Mouse (Mus musculus) adrenal gland, postnatal 10 days (tissue): Measurements from ENCODE around the gene Gabrb1. TPM values are rescaled to one million over a fixed set of nuclear protein-coding genes. Genes with fewer than 3 reads are reported as not detected.

Experiments
- DNase-seq: peaks from one replicate; pipeline ENCODE4 v3.0.0; 2021; ENCODE audit warnings: mixed read lengths
- long read RNA-seq, 2 experiments: library from polyadenylated mRNA; stranded (forward); transcript quantifications; one replicate each; pipeline ENCODE4 v2.0.0; 2021
- total RNA-seq, 2 experiments: library from RNA; stranded (reverse); gene quantifications; 2 replicates each; pipeline ENCODE4 v1.2.3; 2021

The Gabrb1 gene
- under 1 TPM; 0.06 to 0.24 TPM for total RNA-seq
- long read RNA-seq, experiment 1, result 0 reads
- long read RNA-seq, experiment 2, result 0 reads

DNA sequence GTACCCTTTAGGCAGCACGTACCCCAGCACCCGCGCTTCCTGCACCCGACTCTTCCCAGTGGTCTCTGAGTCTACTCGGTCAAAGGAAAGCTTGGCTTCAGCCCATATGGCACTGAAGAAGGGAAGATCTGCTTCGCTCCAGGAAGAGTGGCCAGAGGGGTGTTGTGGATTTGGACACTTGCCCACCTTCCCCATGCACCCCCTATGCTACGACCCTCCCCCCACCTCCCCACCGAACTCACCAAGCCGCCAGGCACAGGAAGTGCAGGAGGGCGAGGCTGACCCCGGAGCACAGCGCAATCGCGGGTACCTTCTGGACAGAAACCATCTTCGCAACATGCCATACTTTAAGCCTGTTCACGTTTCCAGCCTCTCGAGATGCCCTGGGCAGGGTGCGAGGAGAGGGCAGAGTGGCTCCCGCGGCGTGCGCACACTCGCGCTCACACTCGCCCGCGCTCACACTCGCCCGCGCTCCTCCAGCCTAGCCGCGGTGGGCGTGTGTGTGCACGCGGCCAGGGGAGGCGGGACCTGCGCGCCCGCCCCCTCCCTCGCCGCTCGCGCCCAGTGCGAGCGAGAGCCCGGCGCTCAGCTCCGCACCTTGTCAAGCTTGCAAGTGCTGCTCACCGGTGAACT is at the start of gene Gabrb1:
TSS of gene Gabrb1 (plus strand) at position 632 of the 633 bp plus-strand sequence.
- peak; percentile 42 for DNase-seq

DNA sequence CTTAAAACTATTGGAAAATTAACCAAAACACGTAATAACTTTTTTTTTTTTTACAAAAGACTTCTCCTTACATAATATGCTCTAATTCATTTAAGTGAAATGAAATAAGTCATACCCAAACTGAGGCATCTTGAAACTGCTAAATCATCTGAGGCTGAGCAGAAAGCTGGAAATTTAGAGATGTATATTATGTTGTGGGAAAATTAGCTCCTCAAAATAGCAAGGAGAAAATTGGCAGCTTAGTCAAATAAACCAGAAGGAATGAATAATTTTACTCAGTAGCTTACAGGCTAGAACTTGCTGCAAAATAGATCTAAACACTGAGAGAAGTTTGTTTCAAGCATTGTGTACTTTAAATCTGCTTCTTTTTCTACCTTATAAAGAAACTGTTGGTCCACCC is 49.2 kb upstream of the Gabrb1 start:
- no peak for DNase-seq

DNA sequence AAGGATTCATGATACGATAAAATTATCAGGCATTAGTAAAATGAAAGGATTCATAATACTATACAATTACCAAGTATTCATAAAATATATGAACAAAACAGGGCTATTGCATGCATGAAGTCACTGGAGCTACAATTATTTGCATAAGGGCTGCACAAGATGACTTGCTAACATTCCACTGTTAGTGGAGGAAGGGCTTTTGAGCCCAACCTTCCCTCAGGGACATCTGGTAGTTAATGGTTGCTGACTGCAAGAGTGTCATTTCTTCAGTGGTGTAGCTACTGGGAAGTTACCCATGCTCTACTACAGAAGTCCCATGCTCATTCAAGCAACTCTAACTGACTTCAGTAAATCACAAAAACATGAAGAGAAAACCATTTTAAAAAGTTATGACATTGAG is 43.6 kb upstream of the Gabrb1 start:
- DNase-seq, result no peak

DNA sequence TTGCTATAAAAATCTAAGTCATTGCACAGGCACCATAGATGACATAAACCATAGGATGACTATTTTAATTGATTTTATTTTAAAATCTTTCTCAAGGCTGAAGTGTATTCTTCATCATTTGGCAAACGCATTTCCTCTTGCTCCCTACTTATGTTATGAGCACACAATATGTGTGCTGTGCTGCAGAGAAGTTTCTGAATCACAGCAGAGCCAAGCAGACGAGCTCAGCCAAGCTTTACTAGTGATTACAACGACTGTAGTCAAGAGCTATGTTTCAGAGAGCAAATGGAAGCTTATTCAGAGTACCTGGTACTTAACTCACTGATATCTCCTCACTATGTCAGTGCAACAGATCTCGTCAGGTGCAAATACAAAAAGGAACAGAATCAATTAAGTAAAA is 41.2 kb upstream of the Gabrb1 start:
- no peak for DNase-seq

DNA sequence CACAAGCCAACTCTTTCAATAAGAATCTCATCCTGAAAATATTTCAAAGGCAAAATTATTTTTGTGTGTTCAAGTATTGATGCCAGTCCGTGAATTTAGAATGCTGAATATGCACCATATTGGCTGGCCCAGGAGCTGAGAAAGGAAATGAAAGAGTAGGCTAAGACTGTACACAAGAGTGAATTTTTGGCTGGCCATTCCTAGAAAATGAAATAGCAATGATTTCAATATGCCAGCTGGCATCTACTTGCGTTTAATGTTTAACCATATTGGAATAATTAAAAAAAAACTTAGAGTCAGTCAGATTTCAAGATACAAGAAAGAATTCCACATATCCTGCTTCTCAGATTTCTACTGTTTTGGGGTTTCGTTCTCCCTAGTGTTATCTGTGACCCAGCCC is 30.1 kb upstream of the Gabrb1 start:
- no peak for DNase-seq

DNA sequence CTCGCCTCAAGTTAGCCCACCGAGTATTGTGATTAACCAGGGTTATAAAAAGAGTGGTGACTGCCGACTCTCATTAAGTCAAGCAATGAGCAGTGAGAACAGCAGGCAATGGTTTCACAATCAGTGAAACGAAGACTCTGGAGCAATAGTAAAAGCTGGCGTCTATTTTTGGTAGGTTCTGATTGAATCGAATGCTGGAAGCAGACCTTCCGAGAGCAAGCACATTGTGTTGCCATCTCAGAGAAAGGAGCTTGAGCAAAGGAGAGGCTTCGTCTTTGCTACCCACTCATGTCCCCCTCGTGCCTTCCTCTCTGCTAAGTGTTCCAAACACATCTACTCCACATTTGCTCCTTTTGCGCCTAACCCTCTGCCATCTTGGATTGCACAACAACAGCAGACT is 18.1 kb upstream of the Gabrb1 start:
- DNase-seq, result peak; percentile 1

DNA sequence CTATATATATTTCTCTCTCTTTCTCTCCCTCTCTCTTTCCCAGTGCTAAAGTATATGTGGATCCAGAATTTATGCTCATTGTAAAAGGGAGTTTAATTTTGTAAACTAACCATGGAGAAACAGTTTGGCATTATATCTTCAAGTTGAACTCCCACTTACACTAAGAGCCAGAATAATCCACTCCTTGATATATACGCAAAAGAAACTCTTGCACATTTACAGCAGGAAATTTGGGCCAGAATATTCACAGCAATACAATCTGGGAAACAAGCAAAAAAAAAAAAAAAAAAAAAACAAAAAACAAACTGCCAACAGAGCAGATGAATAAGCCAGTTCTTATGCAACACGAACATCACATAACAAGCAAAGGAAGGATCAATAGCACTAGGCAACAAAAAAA is 9.8 kb upstream of the Gabrb1 start:
- no peak for DNase-seq

DNA sequence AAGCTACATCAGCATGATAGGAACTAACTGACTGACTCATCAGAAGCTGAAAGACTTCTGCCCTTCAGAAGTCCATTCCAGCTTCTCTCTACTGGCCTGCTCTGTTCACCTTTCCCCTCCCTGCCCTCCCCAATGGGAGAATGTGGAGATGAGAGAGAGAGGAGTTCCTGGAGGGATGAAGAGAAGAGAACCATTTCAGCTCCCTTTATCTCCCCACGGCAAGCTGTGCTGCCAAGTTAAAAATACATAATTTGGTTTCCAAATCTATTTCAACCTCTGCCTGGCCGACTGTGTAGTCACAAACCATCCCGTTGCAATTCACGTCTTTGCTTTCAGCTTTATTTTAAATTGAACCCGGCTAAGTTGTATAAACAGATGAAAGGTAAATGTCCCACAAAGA is 3.9 kb upstream of the Gabrb1 start:
- no peak for DNase-seq

DNA sequence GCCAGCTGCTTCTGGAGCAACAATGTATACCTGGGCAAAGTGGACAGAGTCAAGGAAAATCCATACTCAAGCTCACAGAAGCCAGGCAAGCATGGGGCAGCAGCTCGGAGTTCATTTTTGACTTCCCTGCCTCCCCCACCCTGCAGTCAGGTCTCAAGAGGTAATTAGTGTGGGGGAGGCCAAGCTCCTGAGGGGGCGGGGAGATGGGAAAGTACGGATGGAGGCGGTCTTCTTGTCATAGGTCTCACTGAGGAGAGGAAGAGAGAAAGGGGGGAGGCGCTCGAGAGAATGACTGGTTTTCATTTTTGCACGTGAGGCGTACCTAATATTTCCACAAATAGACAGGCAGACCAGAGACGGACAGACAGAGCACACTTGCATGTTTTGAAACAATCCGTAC is 1.1 kb upstream of the Gabrb1 start:
- no peak for DNase-seq

DNA sequence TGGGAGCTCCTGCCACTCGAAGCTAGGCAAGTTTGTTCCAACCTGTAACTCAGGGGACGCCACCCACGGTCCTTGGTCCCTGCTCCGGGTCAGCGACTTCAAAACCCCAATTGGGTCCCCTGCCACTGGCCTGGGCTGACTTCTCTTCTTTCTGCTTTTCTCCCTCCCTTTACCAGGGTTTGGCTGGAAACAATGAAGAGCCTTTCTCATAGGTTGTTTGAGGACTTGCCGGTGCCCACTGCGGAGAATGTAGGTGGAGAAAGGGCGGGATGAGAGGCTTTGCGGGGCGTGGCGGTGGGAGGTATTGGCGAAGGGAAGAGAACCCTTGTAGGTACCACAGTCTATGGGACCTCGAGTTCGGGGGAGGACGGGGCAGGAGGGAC is 193 bp downstream of the Gabrb1 start, which contains the start of gene Gabra4:
TSS of gene Gabra4 (minus strand) at position 194 of the 383 bp plus-strand sequence.
- DNase-seq, result peak; percentile 39

DNA sequence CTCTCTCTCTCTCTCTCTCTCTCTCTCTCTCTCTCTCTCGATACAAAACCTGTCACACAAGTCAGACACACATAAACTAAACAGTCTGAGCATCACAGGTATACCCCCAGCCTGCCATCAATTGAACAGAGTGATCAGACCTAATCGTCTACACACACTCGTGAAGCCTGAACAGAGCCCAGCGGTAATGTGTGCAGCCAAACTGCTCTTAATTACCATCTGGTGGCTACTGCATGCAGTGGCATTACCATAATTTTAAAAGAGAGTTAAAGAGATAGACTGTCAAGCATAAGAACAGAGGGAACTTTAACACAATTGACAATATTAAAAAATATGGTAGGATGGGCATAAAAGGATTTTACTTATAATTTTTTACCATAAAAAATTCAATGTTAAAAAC is 7.7 kb downstream of the Gabrb1 start:
- no peak for DNase-seq

DNA sequence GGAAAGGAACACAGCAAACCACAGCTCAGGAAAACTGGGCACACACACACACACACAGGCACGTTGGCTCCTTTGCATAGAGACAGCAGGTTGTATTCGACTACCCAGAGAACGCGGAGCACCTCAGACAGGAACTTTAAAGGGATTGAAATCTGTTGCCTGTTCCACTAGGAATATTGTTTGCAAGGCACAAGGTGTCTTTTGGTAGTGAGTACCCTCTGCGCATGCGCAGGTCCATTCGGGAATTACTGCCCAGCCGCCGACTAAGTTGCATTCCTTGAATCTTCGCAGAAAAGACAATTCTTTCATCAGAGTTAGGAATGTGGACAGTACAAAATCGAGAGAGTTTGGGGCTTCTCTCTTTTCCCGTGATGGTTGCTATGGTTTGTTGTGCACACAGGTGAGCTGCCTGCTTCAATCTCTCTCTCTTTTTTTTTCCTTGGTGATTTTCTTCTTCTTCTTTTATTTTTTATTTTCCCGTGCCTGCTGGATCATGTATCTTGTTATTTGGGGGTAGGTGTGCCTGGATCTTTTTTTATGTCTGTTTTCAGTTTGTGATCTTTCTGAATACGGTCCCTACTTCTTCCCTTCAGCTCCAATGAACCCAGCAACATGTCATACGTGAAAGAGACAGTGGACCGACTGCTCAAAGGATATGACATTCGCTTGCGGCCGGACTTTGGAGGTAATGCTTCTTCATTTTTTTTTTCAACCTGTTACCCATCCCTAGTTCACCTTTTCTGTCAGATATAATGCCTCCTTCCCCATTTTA is 42.0 kb downstream of the Gabrb1 start:
- peak; percentile 60 for DNase-seq

DNA sequence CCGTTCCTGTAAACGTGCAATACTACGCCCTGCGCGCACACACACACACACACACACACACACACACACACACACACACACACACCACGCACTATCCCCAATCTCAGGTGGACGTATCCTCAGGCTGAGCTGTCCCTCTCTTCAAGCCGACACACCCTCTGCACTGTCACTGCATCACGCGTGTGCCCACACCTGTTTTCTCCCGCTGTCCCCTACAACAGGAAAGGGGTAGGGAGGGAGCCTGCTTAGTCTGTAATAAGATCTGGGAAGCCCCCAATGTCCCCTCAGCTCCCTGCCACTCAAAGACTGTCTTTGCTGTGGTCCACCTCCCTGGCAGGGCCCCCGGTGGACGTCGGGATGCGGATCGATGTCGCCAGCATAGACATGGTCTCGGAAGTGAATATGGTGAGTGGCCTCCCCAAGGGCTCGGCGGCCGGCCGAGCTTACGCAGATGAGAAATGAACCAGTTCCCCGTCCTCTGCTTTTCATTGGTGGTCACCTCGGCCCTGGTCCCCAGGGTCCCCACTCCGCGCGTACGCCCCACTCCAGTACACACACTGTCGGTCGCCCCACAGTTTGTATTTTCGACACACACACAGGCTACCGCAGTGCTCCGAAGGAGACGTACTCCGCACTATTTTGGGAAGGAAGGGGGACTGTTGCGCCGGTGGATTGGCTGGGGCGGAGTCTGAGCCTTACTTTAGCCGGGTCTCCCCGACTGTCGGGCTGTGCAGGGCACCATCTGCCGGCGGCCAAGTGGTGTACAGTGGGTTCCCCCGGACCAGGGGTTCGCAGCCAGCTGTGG is 42.8 kb downstream of the Gabrb1 start:
- peak; percentile 59 for DNase-seq

DNA sequence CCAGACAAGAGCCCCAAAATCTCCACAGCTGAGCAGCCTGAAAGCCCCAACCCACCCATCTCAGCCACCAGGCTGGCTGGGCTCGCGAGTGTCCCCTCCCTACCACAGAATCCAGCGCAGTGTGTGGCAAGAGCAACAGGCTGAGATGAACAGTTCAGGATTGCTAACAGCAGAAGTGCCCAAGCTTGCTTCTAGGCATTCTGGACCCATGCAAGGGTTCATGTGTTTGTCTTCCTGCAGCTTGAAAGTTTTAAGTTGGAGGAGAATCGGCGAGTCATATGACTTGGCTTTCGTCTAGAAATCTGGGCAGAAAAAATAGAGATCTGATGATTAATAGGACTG is 43.3 kb downstream of the Gabrb1 start:
- no peak for DNase-seq

DNA sequence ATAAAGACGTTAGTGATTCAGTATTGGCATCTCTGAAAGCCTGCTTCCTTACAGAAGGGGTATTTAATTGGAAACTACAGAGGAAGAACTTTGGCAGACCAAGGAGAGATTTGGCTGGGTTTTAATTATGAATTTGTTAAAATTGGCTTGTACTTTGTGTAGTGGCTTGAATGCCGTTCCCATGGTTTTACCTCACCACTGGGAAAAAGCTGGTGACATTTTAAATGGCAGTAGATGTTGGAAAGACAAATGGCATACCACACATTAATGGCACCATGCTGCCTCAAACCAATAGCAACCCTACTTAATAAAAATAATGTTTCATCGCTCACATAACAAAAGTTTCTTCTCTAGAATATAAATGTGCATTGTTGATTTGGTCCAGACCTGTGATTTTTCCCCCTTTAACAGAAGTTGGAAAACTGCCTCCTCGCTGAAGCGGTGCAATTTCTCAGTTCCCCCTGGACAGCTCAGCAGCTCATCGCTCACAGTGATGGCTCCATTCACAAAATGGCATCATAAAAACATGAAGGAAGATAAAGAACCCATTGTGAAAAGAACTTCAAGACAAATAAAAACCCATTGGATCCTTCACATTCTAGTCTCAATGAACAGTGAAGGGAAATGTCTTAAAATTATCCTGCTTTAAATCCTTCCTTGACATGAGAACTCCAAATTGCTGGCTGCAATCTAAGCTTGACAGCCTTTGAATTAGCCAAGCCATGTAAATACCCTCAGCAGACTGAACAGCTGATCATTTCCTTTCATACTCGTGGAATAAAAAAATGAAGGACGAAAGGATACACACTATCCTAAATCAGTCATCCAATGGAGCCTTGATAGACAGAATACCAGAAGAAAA is 75.2 kb downstream of the Gabrb1 start:
- DNase-seq, result no peak

DNA sequence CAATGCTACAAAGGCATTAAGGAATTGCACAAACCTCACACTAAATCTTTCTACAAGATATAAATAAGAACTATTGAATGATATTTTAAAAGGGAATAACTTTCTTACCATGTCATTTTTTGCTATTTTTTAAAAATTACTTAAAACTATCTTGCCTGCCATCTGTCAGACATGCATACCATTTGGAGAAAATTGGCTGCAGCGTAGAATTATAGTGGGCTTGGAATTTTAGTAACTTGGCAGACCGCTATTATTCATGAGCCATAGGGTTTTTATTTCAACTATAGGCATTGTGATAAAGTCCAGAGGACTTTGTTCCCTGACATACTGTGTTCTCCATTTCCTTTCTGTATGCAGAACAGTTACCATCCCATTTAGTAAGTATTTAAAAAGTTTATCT is 89.5 kb downstream of the Gabrb1 start:
- no peak for DNase-seq

DNA sequence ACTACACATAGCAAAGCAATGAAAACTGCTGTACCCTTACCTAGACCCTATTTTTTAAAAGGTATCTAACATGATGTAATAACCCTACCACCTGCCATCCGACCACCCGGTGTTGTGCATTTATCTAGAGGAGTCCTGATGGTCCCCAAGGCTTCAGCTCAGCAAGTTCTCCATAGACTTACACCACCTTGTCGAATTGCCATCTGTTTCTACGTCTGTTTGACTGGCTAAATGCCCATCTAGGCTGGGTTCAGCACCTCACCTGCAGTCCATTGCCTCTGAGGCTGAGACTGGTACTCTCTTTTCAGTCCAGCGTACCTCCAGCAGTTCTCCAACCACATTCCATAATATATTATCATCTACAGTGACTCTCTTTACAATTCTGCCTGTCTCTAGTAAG is 96.1 kb downstream of the Gabrb1 start:
- no peak for DNase-seq

DNA sequence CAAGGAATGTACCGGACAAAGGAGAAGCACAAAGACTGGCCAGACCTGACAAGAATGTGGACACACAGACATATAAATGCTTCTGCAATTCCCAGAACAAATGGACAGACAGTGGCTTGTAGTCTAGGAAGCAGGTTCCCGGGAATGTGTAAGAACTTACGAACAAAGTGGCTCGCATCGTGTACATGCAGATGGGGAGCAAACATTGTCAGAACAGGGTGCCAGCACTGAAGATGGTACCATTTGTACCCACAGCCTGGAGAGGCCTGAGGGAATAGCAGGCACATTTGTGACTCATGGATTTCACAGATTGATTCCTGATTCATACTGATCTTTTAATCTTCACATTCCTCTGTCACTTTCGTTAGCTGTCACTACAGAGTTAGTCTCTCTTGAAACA is 103.2 kb downstream of the Gabrb1 start:
- DNase-seq, result no peak

DNA sequence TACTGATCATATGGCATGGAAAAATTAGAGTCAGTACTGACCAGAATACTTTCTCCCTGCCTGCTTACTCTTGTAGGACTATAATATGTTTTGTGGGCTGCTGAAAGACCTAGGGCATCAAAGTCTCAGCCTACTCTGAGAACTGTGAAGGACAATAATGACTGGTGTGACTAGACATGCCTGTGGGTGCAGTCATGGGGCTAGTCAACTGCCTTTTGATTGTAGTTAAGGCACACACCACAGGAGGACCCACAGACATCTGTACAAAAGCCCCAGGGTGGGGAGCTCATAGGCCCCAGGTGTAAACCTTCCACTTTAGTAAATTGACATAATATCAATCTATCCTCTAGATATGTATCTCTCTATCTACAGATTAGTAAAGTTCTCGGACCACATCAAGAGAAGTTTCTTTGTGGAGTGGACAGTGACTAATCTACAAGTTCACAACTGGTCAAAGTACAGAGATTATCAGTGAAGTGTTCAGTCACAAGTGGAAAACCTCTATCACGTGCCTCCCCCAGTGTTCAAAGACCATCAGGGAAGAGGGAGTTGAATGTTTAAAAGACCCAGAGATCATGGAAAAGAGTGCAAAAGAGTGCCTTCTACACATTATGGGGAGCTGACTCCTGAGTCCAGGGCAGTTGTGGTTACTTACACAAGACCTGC is 123.7 kb downstream of the Gabrb1 start:
- no peak for DNase-seq

DNA sequence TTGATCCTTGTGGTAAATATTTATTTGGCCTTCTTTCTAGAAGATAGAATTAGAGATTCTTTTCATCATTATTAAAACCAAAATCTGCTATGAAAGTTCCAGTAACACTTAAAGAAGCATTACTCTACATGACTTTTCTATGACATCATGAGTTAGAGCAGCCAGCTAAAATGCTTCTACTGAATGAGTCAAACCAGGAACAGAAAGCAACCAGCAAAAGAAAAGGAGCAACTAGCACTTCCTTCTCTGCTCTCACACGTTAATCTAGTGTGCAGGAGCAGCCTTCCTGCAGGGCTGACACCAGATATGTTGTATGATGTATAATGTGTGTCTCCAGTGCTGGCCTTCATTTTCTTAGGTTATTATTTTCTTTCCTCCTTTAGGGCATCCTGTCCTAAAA is 164.9 kb downstream of the Gabrb1 start:
- no peak for DNase-seq

DNA sequence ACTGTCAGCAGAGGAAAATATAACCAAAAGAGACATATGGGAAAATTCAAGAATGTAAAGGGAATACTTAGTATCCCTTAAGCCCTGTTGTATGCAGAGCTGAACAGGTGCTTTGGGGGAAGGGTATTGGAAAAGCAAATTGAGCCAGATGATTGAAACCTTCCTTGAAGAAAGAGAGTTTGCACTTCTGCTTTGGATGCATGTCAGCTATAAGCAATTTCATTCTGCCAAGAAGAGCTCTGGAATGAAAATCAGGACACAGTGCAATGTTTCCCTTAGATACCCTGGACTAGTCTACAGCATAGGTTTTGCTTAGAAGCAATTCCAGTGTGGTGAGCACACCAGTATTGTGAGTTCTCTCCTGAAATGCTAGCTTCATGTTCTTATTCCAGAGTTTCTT is 170.4 kb downstream of the Gabrb1 start:
- DNase-seq, result no peak

DNA sequence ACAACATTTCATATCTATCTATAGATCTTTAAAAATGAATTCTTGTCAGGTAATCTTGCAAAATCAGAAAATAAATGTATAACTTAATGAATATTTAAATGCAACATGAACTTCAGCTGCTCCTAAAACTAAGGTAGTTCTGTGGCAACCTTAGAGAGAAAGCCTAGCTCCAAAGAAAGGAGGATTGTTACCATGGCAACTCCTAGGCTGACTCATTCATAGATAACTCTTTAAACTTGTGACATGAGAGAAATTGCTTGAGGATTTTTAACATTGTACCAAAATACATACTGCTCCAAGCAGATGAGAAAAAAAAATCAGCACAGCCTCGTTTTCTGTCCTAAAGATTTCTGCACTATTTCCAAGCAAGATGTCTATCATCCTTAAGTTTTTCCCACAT is 171.1 kb downstream of the Gabrb1 start:
- no peak for DNase-seq
